Mouse (Mus musculus) adrenal gland, adult 2 months (tissue): ENCODE measurements around the gene Lao1. TPM values are rescaled to one million over a fixed set of nuclear protein-coding genes. Genes with fewer than 3 reads are reported as not detected.
"Not testable (repeated sequence)": the region's sequence is repeated elsewhere in the genome, so short reads cannot be mapped to it uniquely, and the experiment has no call there.

ENCODE experiments used
- DNase-seq: peaks from one replicate; pipeline ENCODE4 v3.0.0; 2021
- long read RNA-seq: library from polyadenylated mRNA; stranded (forward); transcript quantifications from one replicate; pipeline ENCODE4 v2.0.0, GENCODE M21; 2021
- polyA plus RNA-seq: library from polyadenylated mRNA; depleted of rRNA; stranded (reverse); fragments of >200 nt; gene quantifications from 2 replicates; pipeline ENCODE4 v1.2.3, GENCODE M21; 2012; rRNA removed
- total RNA-seq, 2 experiments: library from RNA; stranded (reverse); gene quantifications; 2 replicates each; pipeline ENCODE4 v1.2.3; 2021

The Lao1 gene
- under 1 TPM in 1 of 2 experiments, not detected in 1; 0.12 TPM for total RNA-seq
- not detected in 2 replicates for polyA plus RNA-seq
- long read RNA-seq: 0 reads

- DNase-seq: no peak
Measured at GRCm38 (mm10) chr4:118961141-118961628, at the start of gene Lao1. TSS of gene Lao1 (plus strand) at chr4:118961578.

DNA sequence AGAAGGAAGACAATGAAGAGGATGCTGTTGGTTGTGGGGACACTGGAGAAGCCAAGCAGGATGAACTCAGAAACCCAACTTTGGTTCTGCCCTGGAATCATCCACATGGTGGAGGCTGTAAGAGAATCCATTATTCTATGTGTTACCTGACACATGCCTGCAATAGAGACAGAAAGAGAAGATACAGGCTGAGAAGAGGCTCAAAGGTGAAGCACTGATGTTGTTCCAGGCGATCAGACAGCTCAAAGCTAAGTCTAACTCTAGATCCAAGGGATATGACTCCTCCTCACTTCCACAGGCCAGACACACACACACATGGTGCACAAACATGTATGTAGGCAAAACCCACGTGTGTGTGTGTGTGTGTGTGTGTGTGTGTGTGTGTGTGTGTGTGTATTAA is 44.0 kb upstream of the Lao1 start, which contains the start of gene Olfr1329:
Olfr1329 (minus strand) TSS at position 101 of the 400 bp plus-strand sequence.
- not testable (repeated sequence) for DNase-seq

DNA sequence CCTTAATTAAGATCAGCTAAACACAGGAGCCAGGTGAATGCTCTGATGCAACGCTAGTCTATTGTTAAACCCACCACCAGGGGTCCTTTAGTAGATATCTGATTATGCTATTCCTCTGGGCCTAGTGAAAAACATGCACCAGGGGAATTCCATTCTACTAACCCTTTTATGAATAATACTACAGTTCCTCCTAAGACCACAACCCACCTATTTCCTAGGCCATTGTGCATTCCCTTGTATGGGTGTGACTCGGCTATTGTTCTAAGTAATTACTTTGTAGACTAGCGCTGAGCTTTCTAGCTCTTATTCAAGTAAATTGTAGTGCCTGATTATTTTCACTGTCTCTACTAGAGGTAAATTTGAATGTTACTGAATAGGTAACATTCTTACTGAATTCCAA is 30.1 kb upstream of the Lao1 start:
- not testable (repeated sequence) for DNase-seq

- no peak for DNase-seq
Measured at GRCm38 (mm10) chr4:118938512-118938911, 22.9 kb upstream of the Lao1 start, which contains the start of gene Olfr1328. TSS of gene Olfr1328 (minus strand) at chr4:118938612.

GRCm38 (mm10) chr4:118958812-118959211 is 2.6 kb upstream of the Lao1 start:
- DNase-seq: no peak

- no peak for DNase-seq
Measured at GRCm38 (mm10) chr4:118967711-118968110, 6.3 kb downstream of the Lao1 start.

GRCm38 (mm10) chr4:118973281-118973680 is 11.9 kb downstream of the Lao1 start:
- DNase-seq: no peak

- DNase-seq: no peak
Measured at GRCm38 (mm10) chr4:118985291-118985690, 23.9 kb downstream of the Lao1 start.

- peak; percentile 23 for DNase-seq
Measured at GRCm38 (mm10) chr4:118988535-118988934, 27.2 kb downstream of the Lao1 start.

GRCm38 (mm10) chr4:118989331-118989730 is 28.0 kb downstream of the Lao1 start:
- DNase-seq: no peak

GRCm38 (mm10) chr4:118991797-118992196 is 30.4 kb downstream of the Lao1 start:
- no peak for DNase-seq

DNA sequence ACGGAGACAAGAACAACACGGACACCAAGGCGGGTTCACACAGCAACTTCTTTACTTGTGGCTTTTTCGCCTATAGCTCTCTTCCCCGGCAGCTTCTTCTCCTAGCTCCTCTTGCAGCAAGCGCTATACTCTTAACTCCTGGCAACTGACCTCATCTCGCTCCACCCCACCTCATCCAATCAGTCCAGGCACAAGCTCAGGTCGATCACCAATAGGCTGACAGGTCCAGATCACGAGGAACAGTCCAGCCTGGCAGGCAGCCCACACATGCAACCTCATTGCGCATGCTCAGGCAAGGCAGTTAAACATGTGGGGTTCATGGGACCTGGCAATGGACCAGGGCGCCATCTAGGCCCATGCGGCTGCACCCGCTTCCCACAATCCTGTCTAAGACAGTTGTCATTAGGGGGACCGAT is 35.8 kb downstream of the Lao1 start:
- no peak for DNase-seq

- peak; percentile 5 for DNase-seq
Measured at GRCm38 (mm10) chr4:118999691-119000486, 38.5 kb downstream of the Lao1 start.

DNA sequence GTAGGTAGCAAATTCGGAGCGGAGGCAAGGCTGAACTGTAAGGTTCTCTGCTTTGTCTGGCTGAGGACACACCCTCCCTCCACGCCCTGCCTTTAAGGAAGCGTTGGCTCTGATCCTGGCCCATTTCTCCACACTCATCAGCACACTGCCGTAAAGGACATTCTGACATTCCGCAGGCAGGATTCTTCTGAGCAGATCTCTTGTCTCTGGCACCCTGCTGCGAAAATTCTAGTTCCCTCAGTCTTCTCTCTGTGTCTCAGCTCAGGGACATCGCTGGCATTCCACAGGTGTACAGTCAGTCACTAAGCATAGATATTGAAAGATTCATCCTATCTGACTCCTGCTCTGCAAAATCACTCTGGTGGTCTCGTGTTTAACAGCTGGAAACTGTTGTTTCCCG is 40.3 kb downstream of the Lao1 start:
- DNase-seq: no peak

- no peak for DNase-seq
Measured at GRCm38 (mm10) chr4:119002512-119002911, 41.1 kb downstream of the Lao1 start.

DNA sequence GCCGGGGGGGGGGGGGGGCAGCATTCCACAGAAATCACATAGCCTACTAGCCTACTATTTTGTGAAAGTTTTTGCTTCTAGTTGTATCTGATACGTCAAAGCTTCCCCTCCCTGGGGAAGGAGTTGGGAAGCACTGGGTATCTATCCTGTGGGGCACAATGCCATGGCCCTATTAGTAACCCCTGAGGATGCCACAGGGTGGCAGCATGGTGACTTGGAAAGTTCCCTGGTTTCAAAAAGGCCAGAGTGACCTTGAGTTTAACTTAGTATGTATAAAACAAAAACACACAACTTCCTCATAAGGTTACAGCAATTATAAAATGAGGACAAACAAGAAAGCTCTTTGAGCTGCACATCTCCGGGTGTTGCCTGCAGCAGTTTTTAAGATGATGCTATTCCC is 42.8 kb downstream of the Lao1 start:
- peak; percentile 45 for DNase-seq

- DNase-seq: peak; percentile 85
Measured at GRCm38 (mm10) chr4:119004613-119005339, 43.4 kb downstream of the Lao1 start.

- no peak for DNase-seq
Measured at GRCm38 (mm10) chr4:119007602-119008001, 46.2 kb downstream of the Lao1 start.

GRCm38 (mm10) chr4:119008476-119008875 is 47.1 kb downstream of the Lao1 start:
- DNase-seq: peak; percentile 40

- DNase-seq: no peak
Measured at GRCm38 (mm10) chr4:119009814-119010213, 48.4 kb downstream of the Lao1 start.

DNA sequence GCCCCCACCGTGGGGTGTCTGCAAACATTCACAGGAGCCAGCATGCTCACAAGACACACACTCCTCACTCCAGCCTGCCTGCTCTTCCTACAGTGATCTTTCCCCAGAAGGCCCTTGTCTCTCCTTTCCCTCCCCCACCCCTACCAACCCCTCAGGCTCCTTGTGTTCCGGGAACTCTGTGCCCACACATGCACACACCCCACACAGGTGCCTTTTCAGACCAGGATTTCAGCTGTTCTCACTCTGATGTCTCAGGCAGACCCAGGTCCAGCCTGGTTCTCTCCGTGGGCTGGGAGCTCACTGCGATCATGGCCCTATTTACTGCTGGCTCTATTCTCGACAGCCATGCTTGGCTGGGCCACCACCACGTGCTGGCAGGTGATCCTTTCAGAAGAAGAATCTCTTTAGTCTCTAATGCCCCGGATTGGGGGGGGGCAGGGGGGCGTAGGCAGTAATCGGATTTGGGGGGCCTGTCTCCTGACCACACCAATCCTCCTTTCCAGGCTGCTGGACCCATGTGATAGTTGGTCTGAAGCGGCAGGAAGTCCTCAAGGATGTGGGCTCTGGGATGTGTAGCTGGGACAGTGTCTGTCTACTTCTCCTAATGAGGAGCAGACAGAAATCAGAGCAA is 49.8 kb downstream of the Lao1 start:
- DNase-seq: no peak

DNA sequence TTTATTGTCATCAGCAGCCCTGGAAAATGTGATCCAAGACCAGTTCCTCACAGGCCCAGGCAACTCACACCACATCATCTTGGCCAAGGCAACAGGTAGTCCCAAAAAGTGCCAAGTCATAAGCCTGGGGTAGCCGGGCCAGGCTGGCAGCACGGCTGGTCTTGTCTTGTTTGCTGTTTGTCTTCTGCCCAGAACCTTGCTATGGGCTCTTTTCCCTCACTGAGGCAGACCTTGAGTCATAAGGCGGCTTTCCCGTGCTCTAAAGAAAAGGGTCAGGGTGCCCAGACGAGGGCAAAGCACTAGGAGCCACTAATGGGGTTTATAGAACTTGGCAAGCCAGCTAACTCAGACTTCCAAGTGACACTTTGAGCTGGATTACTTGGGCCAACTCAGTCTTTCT is 51.7 kb downstream of the Lao1 start:
- DNase-seq: no peak
